Mouse (Mus musculus): Measurements from ENCODE around the gene Maz. TPM values are rescaled to one million over a fixed set of nuclear protein-coding genes. Genes with fewer than 3 reads are reported as not detected.
A peak's percentile ranks its signal among the peaks of the same experiment; 100 is the strongest.

Gene Maz
- total and polyA plus RNA-seq, 3 experiments, result 234 to 540 TPM; not detected in 1

DNA sequence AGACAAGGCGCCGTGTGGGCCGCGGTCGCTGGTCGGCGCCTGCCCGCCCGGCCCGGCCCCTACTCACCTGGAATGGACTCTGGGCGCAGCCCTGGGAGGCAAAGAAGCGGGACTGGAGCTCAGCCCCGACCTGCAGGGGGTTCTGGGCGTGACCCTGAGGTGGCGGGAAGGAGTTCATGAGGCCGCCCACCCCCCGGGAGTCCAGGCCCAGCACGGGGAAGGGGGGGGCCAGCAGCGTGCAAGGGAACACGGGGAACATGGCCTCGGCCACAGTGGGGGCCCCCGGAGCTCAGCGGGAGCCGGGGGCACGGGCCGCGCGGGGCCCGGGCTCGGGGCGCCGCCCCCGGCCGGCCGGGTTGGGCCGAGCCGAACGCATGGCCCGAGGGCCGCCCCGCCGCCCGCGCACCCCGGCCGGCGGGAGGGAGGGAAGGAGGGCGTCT is 656 bp downstream of the Maz start (continued):
- peak; percentile 52 for TF ChIP-seq NELFE (IDR thresholded peaks at IDR 0.05; ENCODE audit: low read depth, low read length)
- no peak; a peak in 1 of 4 replicates for TF ChIP-seq EP300 (IDR thresholded peaks at IDR 0.05; ENCODE audit: low read depth in 1 of 2, low read length in 2 of 2)
- 0 out of 2 replicates have a peak, but pooled peaks have one; percentile 53 for TF ChIP-seq TBP (IDR thresholded peaks at IDR 0.05; ENCODE audit: low read depth, low read length)
- peak; percentile 70; the same call in 1 of the 2 replicates for TF ChIP-seq E2F4 (IDR thresholded peaks at IDR 0.05; ENCODE audit: borderline replicate concordance, low read depth, low read length)
- TF ChIP-seq HCFC1 (IDR thresholded peaks at IDR 0.05; ENCODE audit: low read depth, low read length), result peak; percentile 49; the same call in 1 of the 2 replicates
- no peak for TF ChIP-seq TAL1 (IDR thresholded peaks at IDR 0.05; ENCODE audit: low read length)
- peak; percentile 36 for TF ChIP-seq TCF12 (IDR thresholded peaks at IDR 0.05; ENCODE audit: low read depth, low read length)
- TF ChIP-seq ETS1 (IDR thresholded peaks at IDR 0.05; ENCODE audit: low read depth, low read length), result no peak
- TF ChIP-seq UBTF (IDR thresholded peaks at IDR 0.05; ENCODE audit: borderline replicate concordance, insufficient read depth, low read depth, low read length), result peak; percentile 84; the same call in 1 of the 2 replicates
- TF ChIP-seq MAFK (IDR thresholded peaks at IDR 0.05; ENCODE audit: borderline replicate concordance, low read depth, low read length), result no peak
- no peak for TF ChIP-seq MEF2A (IDR thresholded peaks at IDR 0.05; ENCODE audit: extremely low read depth, insufficient replicate concordance, low read depth, low read length, poor library complexity, severe bottlenecking)
- TF ChIP-seq ZMIZ1 (IDR thresholded peaks at IDR 0.05; ENCODE audit: low read depth, low read length), result peak; percentile 48; the same call in 1 of the 2 replicates
- TF ChIP-seq MXI1 (IDR thresholded peaks at IDR 0.05; ENCODE audit: low read depth, low read length), result peak; percentile 5; the same call in 1 of the 2 replicates
- no peak for TF ChIP-seq NRF1 (IDR thresholded peaks at IDR 0.05; ENCODE audit: insufficient read depth, low read depth, low read length, poor library complexity, severe bottlenecking)
- TF ChIP-seq BHLHE40 (IDR thresholded peaks at IDR 0.05; ENCODE audit: borderline replicate concordance, low read depth, low read length), result no peak
- no peak for TF ChIP-seq ZNF384 (IDR thresholded peaks at IDR 0.05; ENCODE audit: low read depth, low read length)

DNA sequence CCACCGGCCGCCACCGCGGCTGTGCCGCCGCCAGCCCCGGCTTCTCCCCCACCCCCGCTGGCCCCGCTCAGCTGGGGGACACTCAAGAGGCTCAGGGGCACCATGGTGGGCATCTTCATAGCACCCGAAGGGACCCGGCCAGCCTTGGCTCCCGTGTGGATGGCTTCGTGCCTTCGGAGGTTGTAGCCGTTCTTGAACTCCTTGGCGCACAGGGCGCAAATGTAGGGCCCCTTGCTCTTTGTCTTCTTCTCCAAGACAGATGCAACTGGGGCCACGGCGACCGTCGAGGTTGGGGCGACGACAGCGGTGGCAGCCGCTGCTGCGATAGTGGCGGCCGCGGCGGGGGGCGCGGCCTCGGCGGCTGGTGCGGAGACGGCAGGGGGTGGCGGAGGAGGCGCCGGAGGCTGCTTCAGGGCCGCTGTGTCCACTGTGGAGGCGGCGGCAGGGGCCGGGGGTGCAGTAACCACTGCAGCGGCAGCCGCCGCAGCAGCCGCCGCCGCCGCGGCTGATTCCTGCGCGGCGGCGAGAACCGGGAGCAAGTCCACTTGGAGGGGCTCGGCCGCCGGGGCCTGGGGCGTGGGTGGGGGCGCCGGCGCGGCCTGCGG is 1.2 kb downstream of the Maz start:
- no peaks in the 10 kb centered on the region for H3K27me3 ChIP-seq (ENCODE audit: control insufficient read depth in 1 of 2, insufficient read depth in 2 of 2, low read length in 2 of 2)
- peaks cover 11 to 41% of the 10 kb centered on the region in 2 experiments for H3K36me3 ChIP-seq (ENCODE audit: control insufficient read depth in 1 of 2, insufficient read depth in 2 of 2, low read length in 2 of 2)
- H3K79me2 ChIP-seq (ENCODE audit: control insufficient read depth, insufficient read depth, low read length, poor library complexity), result peaks cover 41% of the 10 kb centered on the region
- 0 out of 4 replicates have a peak, but pooled peaks of 1 of the 2 experiments have one; percentile 33 for TF ChIP-seq EP300 (IDR thresholded peaks at IDR 0.05; ENCODE audit: low read depth in 1 of 2, low read length in 2 of 2)
- TF ChIP-seq USF2 (IDR thresholded peaks at IDR 0.05; ENCODE audit: borderline replicate concordance in 1 of 2, insufficient read depth in 1 of 2, low read depth in 1 of 2, low read length in 2 of 2), result no peak
- no peak for TF ChIP-seq TCF12 (IDR thresholded peaks at IDR 0.05; ENCODE audit: low read depth, low read length)
- no peak for TF ChIP-seq POLR2AphosphoS2 (IDR thresholded peaks at IDR 0.05; ENCODE audit: low read length)
- TF ChIP-seq MXI1 (IDR thresholded peaks at IDR 0.05; ENCODE audit: low read depth, low read length), result peak; percentile 18; the same call in 1 of the 2 replicates
- no peak for TF ChIP-seq HCFC1 (IDR thresholded peaks at IDR 0.05; ENCODE audit: low read depth, low read length)
- no peaks in the 10 kb centered on the region for H3K9me3 ChIP-seq (replicated peaks; ENCODE audit: insufficient read depth, low read length)
- peaks cover 17 to 38% of the 10 kb centered on the region in 2 experiments for H3K4me1 ChIP-seq (ENCODE audit: control insufficient read depth in 1 of 2, insufficient read depth in 2 of 2, low read length in 2 of 2)
- DNase-seq (ENCODE audit: low read depth, low spot score), result peak; percentile 55
- H3K27ac ChIP-seq (ENCODE audit: control insufficient read depth, low read depth, low read length), result peak overlapping the region; percentile 93
- H3K9ac ChIP-seq (ENCODE audit: control insufficient read depth, low read depth, low read length, poor library complexity, severe bottlenecking), result peak overlapping the region; percentile 97
- peak overlapping the region; percentile 59 to 86 for H3K4me3 ChIP-seq (ENCODE audit: control insufficient read depth in 1 of 2, insufficient read depth in 1 of 2, low read depth in 2 of 2, low read length in 2 of 2)
